Mouse (Mus musculus) layer of hippocampus, adult 2 months (tissue): ENCODE measurements at regions not wholly inside any gene's neighbourhood (a gene's known extent, or its start where the extent isn't known, plus 50 kb on each side); places are given as distances from the start of the nearest gene placed in this dataset.
A peak's percentile ranks its signal among the peaks of the same experiment; 100 is the strongest.

ENCODE experiments used
- DNase-seq, 2 experiments: peaks; one replicate each; pipeline ENCODE4 v3.0.0; 2022; ENCODE audit warnings: low spot score in 2 of 2
- H3K27ac ChIP-seq: fragments of 200-600 bp; 2 replicates; pipeline ENCODE4 v1.8.1; 2022
- H3K4me3 ChIP-seq: fragments of 200-600 bp; 2 replicates; pipeline ENCODE4 v1.8.1; 2022; ENCODE audit warnings: mild to moderate bottlenecking
- CTCF ChIP-seq: fragments of 200-600 bp; conservative IDR thresholded peaks from 2 replicates; pipeline ENCODE4 v1.8.1; 2022; ENCODE audit warnings: antibody characterized with exemption, mild to moderate bottlenecking, moderate library complexity

DNA sequence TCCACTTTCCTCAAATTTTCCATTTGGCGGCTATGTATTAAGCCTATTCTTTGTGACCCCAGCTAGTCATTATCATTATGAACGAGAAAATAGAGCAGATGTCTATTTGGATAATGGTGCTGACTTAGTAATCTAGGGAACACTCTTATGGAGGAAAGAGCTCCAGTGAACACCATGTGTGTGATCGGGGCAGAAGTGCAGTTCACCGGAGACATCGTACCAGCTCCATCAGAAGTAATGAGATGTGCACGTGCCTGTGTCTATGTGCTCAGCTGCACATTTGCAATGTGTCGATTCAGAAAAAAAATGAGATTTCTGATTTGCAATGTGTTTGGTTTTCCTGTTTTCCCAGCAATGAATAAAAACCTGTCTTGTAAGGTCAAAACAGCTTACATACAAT lies 206.6 kb downstream of the Mreg start:
- H3K27ac ChIP-seq = no peak overlapping the region
- TF ChIP-seq CTCF = no peak
- H3K4me3 ChIP-seq = no peak overlapping the region
- DNase-seq = no peak

DNA sequence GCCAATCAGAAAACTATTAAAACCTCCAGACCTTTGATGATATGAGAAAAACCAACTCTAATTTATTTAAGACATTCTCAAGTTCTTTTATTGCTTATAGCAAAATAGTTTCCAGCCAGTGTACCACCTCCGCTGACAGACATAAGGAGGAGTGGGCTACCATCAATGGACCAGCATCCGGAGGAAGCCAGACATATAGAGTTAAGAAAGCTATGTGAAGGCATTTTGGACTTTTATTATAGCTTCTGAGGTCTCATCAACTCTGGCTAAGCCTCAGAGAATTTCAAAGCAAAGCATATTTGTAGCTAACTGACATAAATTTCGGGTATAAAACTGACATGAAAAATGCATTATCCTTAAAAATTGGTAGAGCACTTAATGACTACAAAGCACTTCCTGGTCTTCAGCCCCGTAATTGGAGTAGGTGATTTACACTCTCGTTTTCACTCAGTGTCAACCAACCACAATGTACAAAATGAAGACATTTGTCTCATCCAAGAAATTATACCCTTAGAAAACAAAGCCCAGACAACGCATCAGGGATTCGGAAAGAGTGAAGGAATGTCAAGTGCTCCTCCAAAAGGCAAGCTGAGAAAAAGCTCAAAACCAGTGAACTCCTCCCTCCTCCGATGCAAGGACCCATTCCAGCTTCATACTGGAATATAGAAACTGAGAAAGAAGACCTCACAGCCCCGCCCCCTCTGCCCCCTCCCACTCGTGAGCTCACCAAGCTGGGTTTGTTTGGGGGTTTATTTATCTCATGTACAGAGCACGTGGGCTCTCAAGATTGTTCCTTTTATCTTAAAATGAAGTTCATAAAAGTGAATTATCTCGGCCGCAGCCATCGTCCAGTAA lies 208.5 kb downstream of the Mreg start:
- H3K27ac ChIP-seq = no peak overlapping the region
- H3K4me3 ChIP-seq = no peak overlapping the region
- DNase-seq = no peak
- TF ChIP-seq CTCF = no peak

DNA sequence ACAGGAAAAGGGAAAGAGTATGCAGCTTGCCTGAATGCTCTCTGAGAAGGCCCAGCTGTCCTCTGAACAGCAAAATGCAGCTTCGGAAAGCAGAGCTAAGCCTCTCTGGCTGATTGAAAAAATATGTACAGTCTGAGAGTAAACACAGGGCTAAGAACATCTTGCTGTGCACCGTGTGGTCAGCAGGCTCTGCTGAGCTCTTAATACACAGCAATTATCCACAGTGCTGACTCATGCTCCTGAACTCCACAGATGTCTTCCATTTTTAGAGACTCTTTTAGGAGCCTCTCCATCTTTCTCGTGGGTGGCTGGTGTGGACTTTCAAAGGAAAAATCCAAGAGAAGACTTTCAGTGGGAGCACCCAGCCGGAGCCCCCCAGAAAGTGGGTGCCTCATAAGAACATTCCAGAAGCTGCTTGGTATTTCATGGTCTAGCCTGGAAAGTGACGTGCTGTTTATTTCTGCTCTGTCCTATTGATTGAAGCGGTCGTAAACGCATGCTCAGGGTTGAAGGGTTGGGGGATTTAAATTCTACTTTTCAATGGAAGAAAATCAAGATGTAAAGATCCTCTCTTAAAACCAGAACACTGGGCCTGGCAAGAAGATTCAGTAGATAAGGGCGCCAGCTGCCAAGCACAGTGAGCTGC lies 209.5 kb downstream of the Mreg start:
- TF ChIP-seq CTCF = no peak
- peak in 1 of 2 experiments; percentile 13 for DNase-seq
- H3K27ac ChIP-seq = peak overlapping the region; percentile 32; the same call in 1 of the 2 replicates

DNA sequence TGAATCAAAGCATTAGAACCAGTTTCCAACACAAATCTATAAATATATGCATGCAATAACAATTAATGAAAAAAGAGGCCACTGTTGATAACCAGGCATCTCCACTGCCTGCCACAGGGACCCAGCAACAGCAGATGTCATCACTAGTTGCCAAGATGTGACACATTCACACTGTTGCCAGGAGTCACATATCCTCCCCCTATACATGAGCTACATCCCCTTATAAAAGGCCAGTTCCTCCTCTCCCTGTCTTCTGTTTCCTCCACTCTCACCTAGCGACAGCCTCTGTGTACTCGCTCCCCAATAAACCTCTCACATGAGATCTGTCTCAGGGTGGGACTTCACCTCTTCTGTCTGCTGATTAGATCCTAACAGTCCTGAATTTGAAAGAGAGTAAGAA lies 211.4 kb downstream of the Mreg start:
- TF ChIP-seq CTCF = no peak
- Histone ChIP-seq H3K4me3 (no peak overlapping the region), H3K27ac (no peak overlapping the region)
- no peak for DNase-seq

More for the DNA sequence above, 209.5 kb downstream of the Mreg start:
- H3K4me3 ChIP-seq = no peak overlapping the region

DNA sequence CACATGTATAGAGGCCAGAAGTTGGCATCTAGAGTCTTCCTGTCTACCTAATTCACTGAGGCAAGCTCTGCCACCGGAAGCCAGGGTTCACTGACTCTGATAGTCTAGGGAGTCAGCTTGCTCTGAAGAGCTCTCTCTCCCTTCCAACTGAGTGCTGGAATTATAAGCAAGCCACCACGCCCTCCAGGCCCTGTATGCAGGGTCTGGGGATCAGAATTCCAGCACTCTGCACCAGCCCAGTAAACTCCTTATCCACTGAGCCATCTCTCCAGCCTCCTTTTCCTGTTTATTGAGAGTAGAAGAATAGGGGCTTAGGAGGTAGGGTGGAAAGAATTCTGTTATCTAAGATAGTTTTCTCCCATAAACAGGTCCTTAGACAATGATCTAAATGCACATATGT lies 215.3 kb downstream of the Mreg start:
- H3K27ac ChIP-seq = no peak overlapping the region
- H3K4me3 ChIP-seq = no peak overlapping the region
- no peak for TF ChIP-seq CTCF
- no peak for DNase-seq

DNA sequence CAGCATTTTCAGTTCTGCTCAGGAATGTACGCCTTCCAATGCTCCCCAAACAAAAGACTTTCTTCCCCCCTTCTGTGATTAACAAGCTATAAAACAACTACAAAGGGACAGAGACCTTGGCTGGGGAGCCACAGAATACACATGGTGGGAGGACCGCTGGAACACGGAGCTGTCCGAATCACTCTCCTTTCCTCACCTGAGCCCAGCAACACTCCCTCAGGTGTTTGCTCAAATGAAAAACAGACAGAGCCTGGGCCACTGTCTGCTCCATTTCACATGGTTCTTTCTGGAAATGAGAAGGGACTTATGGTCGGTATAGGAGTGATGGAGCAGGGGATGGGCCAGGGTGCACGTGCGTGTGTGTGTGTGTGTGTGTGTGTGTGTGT lies 215.9 kb downstream of the Mreg start:
- no peak overlapping the region for H3K27ac ChIP-seq
- TF ChIP-seq CTCF = no peak
- DNase-seq = no peak
- peak overlapping the region; percentile 9; the same call in 1 of the 2 replicates for H3K4me3 ChIP-seq

DNA sequence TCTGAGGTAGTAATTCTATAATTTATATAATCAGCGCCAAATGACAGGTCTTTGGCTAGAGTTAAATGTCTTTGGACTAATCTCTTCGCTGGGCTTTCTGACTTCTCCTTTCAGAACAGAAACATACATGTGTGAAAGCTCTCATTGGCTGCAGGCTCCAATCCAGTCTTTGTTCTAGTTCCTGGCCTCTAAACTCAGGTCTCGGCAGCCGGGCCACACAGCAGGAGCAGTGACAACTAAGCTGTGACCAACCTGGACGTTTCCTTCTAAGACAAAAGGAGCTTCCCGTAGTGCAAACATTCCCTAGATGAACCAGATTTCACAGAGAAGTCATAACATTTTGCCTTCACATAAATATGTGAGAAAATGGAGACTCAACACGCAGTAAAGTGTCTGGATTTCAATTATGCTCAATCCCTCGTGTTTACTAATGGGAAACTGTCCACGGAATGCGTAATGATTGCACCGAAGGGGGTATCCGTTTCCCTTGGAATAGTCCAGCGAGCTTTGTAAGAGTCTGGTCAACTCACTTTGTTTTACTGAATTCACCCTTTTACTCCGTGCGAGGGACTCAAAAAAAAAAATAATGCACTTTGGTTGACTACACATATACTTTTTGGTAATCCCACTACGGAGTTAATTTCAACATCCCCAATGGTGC lies 216.4 kb downstream of the Mreg start:
- H3K27ac ChIP-seq = no peak overlapping the region
- TF ChIP-seq CTCF = no peak
- H3K4me3 ChIP-seq = peak overlapping the region; percentile 9; the same call in 1 of the 2 replicates
- DNase-seq = no peak

DNA sequence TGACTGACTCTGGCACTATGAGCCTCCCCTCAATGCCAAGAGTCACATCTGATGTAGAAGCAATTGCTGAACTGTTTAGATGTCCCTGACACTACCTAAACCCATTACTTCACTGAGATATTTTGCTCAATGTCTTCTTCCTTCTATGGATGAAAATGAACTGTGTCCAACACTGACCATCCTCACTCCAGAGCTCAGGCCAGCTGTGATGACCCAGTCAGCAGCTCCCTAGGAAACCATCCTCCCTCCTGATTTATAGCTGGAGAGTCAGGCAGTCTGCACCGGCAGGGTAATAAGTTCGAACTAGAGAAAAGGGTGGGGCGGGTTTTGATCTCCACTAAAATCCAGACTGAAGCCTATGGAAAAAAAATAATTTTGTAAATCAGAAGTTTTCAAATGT lies 221.2 kb downstream of the Mreg start:
- DNase-seq = no peak
- H3K27ac ChIP-seq = no peak overlapping the region
- no peak overlapping the region for H3K4me3 ChIP-seq
- TF ChIP-seq CTCF = no peak

DNA sequence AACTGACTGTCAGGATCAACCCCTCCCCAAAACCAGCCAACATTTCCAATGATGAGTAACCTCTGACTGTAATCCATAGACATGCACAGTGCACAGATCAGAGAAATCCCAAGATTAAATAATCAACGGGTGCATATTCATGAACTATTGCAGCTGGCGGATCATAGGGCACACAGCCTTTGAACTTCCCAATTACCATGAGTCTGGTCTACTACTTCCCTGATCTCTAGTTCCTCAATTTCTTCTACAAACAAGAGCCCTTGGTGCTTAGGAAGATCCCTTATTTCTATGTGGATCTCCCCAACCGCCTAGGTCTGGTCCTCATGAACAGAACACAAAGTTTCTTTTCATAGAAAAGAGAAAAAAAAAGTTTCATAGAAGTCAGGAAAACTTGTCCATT lies 224.0 kb downstream of the Mreg start:
- DNase-seq = no peak
- Histone ChIP-seq H3K27ac (no peak overlapping the region), H3K4me3 (no peak overlapping the region)
- no peak for TF ChIP-seq CTCF

DNA sequence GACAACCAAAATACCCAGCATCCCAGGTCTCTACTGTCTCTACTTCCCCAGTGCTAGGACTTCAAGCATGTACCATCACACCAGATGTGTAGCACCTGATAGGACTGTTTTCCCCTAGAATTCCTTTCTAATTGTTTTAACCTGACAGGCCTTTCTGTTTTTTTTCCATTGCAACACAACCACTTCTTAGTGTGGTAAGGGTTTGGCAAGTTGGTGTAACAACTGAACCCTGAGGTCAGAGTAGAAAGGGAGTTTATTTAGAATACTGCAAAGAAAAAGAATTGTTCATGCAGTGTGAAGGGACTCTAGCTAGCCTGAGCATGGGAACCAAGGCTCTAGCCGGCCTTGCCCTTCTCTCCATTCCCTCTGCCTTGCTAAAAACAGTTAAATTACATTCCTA lies 226.1 kb downstream of the Mreg start:
- TF ChIP-seq CTCF = no peak
- Histone ChIP-seq H3K4me3 (no peak overlapping the region), H3K27ac (no peak overlapping the region)
- DNase-seq = no peak

DNA sequence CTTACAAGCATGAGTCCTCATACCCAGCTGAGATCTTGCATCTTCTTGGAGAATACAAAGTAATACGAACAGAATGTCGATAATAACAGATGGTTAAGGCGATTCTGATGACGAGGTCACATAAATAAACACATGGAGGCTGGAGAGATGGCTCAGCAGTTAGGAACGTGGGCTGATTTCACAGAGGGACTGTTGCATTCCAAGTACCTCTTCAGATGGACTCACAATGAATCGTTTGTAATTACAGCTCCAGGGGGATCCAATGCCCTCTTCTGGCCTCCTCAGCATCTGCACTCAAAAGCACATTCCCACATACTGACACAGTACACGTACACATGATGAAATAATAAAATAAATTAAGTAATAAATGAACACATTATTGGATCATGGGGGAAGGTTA lies 228.3 kb downstream of the Mreg start:
- H3K4me3 ChIP-seq = no peak overlapping the region
- no peak for DNase-seq
- H3K27ac ChIP-seq = no peak overlapping the region
- TF ChIP-seq CTCF = peak; percentile 28

DNA sequence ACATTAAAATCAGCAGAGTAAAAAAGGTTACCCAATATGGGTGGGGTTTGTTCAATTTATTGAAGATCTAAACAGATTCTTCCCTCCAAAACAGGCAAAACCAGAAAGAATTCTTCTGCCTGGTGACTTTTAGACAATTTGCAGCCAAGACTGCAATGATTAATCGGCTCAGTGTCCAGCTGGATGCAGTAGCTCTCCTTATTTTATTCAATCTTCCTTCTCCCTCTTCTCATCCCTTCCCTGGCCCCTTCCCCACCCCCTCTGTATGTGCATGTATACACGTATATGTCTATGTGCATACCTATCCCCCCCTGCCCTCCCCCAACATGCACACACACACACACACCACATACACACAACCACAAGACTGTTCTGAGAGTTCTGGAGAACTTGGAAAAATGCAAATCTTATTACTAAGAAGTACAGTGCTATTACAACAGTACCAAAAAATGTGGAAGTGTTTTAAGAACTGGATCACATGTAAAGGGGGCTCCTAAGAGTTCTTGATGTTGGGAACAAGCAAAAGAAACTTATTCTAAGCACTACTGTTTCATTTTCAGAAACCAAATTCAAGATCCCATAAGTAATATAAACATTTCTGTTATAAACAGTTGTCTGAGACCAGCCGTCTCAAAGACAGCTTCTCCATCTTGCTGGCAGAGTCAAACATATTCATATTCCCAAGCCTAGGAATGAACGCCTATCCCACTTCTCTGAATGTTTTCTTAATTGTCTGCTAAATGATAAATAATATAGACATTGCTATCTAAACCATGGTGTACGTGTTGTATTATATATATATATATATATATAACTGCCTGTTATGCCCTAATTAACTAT lies 229.5 kb downstream of the Mreg start:
- TF ChIP-seq CTCF = no peak
- no peak for DNase-seq
- H3K27ac ChIP-seq = no peak overlapping the region
- no peak overlapping the region for H3K4me3 ChIP-seq

DNA sequence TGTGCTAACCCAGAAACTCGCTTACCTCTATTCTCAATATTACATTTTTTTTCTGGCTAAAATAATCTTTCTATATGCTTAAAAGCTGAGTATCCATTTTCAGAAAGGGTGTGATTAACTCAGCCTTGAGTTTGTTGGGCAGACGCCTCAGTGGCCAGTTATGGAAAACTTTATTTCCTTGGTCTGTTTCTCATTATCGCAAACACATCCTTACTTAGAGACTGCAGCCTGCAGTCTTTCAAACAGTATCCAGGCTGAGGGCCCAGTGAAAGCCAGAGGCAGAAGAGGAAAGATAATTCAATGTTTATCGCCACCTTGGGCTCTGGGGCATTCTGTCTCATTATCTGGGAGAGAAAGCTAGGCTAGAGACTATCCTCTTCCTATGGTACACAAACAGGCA lies 231.5 kb downstream of the Mreg start:
- no peak overlapping the region for H3K27ac ChIP-seq
- H3K4me3 ChIP-seq = no peak overlapping the region
- TF ChIP-seq CTCF = no peak
- DNase-seq = no peak
